Mouse (Mus musculus) spleen, postnatal 36 days (tissue): ENCODE results near the gene Schip1.

Source experiments
- DNase-seq, 2 experiments: peaks; one replicate each; pipeline ENCODE4 v3.0.0; 2022; ENCODE audit warnings: low spot score in 2 of 2, mixed read lengths in 1 of 2

Gene Schip1

DNA sequence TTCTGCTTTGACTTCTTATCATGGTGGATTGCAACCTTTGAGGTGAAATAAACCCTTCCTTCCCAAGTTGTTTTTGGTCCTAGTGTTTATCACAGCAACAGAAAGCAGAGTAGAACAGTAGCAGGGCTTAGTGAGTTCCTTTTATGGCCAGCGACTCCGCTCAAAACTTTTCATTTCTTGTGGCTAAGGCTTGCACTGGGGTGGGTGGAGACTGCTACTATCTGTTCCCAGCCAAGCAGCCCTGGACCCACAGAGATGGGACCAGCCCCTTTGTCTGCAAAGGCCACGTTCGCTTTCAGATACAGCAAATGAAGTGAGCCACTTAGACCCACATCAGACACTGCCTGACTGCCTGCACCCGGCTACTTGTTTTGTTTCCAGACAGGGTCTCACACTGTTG lies 446.3 kb downstream of the Schip1 start:
- DNase-seq: peak; percentile 22 to 30

DNA sequence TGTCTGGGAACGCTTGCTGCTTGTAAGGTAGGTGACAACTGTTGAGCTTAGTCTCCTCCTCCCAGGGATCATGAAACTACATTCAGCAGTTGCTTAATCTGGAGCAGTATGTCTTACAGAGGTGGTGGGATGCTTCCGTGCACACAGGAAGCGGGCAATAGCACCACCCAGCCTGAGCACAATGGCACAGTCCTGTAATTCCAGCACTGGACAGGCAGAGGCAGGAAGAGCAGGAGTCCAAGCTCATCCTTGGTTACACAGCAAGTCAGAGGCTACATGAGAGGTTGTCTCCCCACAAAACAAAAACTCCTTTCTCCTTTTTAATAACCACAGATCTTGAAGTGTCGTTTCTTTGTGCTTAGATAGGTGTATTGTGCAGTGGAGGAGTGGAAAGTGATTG lies 447.1 kb downstream of the Schip1 start:
- no peak for DNase-seq

DNA sequence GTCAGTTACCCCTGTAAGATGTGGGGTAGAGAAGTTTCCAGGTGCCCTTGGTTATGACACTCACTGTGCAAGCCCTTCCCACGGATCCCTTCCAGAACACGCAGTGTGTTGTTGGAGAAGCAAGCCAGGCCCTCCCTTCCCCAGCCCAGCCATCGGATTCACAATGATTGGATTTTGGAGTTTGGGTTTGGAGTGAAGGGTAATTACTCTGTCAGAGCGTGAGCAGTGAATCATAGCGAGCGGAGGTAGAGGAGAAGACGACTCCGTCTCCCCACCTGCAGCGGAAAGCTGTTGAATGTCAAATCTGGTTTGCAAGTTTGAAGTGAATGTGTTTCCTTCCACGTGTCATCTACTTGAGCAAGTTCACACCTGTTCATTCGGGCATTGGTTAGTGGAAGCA lies 447.7 kb downstream of the Schip1 start:
- DNase-seq: no peak

DNA sequence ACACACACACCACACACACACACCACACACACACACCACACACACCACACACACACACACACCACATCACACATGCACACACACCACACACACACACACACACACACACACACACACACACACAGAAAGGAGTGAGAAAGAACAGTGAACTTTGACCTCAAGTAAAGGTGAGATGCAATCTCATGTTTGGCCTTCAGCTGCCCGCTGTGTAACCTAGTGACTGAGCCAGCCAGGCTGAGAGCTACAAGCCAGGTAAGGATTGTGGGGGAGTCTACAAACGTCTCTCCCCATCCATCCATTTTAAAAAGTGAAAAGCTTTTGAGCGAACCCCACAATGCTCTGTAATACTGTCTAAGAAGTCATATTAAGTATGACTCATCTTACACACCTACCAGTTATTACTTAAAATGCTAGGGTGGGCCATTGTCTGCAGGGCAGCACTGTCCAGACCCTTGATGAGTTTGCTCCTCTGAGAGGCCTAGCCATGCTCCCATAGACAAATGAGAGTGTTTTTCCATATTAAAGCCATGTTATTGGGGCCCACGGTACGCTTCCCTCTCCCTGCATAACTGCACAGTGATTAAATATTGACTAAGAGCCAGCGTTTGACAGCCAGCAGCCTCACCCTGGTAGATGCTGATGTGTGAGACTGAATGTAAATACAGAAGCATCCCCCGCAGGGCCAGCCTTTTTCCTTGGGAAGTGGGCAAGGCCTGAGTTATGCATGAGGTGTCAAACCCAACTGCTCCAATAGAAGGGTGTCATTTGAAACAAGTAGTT lies 448.9 kb downstream of the Schip1 start:
- DNase-seq: no peak

DNA sequence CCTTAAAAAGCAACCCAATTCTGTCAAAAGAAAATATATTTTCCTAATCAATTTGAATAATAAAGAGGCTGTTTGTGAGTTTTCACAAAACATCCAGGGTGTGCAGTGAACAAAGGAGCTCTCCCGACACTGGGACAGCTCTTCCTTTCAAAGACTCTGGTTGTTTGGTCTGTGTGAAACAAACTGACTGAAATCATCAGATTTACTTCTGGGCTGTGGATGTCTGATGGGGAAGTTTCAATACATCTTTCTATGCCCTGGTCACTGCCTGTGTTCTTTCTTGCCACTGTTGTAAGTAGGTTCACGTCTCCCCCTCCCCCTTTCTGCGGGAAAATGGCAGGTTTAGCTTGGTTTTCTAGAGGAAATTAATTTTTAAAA lies 449.5 kb downstream of the Schip1 start:
- DNase-seq: no peak

DNA sequence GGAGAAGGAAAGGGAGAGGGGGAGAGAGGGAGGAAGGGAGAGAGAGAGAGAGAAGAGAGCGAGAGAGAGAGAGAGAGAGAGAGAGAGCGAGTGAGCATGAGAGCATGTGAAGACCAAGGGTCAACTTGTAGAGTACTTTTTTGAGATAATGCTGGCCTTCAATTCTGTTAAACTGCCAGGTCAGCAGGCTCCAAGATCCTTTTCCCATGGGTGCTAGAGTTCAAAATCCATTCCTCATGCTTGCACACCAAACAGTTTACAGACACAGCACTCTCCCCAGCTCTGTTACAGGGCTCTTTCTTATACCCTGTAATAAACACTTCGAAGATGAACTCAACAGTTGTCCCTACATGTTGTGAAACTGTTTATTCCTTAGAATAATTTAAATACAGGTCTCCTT lies 450.1 kb downstream of the Schip1 start:
- DNase-seq: no peak

DNA sequence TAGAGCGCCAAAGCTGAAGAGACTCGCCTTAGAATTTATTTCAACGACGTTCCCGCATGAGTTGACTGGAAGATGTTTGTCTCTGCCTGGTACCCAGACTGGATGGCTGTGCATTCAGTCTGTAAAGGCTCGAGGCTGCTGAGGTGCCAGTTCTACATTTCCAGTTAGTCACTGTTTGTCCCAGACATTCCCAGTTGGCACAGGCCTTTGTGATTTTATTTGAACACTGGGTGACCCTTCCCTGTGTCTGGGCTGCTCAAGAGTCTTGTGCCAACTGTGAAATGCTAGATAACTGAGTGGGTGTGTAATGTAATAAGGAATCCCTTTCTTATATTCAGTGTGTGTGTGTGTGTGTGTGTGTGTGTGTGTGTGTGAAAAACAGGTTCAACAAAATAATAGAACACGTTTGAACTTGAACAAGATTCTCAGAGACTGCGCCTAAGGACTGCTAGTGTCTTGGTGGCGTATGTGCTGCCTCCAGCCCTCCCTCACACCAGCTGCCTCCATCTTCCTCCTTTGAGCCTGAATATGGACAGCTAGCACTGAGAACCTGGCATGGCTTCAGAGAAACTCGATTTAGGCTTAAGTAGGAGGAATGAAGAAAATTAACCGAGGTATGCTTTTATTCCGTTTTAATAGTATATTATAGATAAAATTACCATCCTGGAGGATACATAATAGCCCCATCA lies 451.9 kb downstream of the Schip1 start:
- DNase-seq: no peak

DNA sequence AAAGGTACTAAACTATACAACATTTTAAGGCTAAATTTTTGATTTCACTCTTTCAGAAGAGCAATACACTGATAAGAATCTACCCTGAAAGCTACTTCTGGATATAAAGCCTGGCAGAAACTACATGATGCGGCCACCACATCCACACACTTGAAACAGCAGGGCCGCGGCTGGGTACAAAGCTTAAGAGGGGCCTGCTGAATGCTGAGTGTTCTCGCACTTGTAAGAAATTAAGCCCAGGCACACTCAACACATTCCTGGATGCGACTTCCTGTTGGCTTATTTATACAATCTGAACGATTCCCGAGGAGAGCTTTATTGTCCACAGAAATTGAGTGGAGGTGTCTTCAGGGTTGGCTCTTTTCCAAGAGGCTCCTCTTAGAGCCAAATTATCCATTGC lies 452.6 kb downstream of the Schip1 start:
- DNase-seq: no peak

DNA sequence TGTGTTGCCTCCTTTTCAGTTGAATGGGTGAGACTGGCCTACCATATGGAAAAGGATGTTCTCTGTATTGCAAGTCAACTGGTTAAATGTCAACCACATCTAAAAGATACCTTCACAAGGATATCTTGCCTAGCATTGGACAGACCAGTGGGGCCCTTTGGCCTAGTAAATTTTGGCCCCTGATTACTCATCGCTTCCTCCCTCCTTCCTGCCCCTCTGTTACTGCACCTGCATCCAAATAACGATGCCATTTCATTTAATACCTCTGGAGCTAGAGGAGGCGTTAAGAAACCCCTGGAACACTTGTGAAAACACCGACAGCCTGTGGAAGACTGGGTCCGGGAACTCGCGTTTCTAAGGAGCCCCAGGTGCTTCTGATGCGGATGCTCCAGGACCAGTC lies 453.4 kb downstream of the Schip1 start:
- DNase-seq: no peak

DNA sequence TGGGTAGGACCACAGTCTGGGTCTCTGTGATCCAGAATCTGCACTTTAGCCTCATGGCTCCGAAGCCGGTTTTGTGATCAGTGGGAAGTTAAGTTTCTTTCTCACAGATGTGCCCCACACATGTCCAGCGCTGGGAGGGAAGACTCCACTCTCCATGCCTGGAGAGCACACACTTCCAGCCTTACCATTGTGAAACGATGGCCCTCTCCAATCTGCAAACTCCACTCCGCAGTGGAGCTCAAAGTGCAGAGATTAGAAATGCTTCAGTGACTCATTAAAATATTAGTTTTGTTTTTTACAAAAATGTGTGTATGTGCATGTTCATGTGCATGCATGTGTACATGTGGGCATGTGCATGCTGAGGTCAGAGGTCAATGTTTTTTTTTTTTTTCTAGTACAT lies 454.0 kb downstream of the Schip1 start:
- DNase-seq: no peak

DNA sequence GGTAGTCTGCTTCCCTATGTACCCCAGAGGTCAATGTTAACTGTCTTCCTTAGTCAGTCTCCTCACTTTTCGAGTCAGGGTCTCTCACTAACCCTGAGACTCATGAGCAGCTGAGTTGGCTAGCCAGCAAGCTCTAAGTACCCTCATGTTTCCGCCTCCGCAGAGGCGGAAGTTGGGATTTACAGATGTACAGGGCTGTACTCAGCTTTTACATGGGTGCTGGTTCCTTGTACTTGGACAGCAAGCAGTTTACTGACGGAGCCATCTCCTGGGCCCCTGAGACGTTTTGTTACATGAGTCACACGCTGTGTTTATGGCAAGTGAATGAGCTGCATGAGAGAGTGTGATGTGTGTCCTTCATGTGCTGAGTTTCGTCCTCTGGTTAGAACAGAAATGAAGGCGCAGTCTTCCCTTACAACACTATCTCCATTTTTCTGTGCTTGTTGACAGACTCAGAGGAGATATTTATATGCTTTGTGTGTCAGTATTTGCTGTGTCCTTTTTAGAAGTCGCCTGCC lies 460.8 kb downstream of the Schip1 start:
- no peak for DNase-seq

DNA sequence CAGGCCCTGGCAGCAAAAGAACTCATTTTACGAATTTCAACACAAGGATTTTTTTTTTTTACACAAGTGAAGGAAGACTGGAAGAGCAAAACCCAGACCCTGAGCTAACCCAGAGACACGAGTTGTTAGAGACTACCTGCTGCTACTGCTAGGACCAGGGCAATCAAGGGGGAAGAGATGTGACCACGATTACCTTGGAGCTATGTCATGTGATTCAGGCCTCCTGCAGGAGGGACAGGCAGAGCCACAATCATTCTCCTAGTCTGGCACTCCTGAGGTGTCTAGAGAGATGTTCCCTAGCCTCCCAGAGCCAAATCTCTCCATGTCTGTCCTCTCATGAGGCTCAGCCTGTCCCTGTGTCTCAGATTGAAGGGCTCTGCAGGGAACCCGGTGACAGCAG lies 461.8 kb downstream of the Schip1 start:
- DNase-seq: no peak

DNA sequence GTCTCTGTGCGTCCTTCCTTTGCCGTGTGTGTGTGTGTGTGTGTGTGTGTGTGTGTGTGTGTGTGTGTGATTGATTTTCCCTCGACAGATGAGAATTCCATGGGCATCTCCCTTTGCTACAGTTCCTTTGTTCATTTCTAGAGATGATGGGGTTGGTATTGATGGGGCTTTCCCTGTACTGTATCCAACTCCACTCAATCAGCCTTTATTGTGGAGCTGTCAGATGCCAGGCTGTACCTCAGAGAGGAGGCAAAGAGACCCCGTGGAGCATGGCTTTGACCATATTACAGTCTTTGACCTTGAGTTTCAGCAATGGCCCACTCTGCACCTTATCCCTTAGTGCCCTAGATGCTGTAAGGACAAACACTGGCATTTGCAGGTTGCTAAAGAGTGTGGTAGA lies 462.6 kb downstream of the Schip1 start:
- no peak for DNase-seq

DNA sequence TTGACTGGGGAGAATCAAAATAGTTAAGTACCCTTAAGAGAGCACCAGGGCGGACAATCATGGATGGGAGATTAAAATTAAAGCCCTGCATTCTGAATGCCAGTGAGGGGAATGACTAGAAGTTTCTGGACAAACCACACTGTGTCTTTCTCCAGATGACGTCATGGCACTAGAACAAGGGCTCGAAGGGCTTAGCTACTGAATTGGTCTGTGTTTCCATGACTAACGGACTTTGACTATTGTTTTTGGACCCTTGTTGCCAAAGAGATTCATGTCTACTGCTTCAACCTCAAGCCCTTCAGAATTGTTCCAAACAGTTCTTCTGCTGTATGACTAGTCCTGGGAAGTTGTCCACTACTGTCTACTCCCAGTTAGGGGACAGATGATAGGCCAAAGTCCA lies 467.3 kb downstream of the Schip1 start:
- no peak for DNase-seq

DNA sequence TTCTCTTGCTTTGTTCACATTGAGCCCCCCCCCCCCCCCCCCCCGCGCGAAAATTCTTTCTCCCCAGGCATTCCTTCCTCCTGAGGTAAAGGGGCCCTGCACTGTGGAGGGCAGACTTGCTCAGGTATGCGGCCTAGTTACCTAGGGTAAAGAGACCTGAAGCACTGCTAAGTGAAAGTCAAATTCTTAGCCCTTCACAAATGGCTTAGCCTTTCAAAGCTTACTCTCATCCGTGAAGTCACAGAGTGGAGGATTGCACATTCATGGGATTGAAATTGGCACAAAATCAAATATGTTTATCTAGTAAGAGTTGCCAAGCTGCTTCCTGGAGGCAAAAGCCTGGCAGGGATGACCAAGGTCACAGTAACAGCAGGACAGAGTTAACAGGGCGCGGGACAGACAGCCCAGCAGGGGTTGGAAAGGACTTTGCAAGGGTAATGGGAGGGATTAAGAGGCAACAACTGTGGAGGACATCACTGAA lies 470.0 kb downstream of the Schip1 start:
- no peak for DNase-seq

DNA sequence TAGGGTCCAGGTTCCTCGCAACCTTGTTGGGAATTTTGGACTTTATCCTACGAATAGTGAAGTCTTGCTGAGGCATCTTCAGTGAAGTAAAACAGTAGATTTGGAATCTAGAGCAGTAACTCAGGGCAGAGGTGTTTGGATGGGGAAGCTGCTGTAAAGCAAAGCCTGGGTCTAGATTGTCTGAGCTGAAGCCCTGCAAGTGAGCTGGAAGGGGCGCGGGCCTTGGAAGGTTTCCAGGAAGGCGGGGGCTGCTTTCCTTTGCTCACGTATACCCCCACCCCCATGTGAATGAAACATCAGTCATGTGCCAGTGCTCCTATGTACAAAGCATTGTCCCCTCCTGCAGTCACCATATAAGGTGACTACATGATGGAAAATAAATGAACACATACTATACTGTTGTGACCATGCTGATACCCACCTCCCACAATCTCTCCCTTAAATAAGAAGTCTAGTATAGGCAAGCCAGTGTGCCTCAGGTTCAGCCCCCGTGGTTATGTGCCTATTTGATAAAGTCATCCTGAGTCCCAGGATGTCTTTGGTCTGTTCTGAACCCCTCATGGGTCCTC lies 470.6 kb downstream of the Schip1 start:
- DNase-seq: no peak

DNA sequence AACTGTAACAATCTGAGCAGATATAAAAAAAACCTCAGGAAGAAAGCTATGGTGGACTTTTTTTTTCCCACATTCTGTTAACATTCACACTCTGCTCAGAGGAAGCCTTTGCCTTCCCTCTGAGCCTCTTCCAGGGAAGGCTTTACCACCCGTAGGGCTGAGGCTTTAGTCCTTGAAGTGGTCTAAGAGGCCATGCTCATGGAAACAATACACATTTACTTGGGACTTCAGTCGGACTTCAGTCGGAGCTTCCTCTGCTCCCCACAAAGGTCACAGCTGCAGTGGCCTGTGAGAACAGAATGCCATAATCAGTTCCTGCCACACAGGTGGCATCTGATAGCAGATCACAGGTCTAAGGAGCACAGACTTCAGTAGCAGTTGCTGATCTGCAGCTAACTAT lies 471.5 kb downstream of the Schip1 start:
- DNase-seq: no peak

DNA sequence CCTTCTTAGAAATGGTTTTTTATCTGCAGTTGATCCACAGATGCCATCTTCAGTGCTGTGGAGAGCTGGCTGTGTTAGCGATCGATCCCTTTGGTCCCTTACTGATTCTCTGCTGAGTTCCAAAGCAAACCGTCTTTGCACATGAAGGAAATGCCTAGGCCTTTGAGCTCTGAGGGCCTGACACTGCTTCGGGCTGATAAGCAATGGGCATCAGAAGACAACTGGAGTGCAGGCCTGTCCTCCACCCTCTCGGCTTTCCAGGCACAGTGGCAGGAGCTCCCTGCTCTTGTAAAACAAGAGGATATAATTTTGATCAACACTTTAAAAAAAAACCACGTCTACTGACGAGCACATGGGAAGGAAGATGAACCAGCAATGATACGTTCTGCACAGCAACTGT lies 477.1 kb downstream of the Schip1 start:
- DNase-seq: no peak

DNA sequence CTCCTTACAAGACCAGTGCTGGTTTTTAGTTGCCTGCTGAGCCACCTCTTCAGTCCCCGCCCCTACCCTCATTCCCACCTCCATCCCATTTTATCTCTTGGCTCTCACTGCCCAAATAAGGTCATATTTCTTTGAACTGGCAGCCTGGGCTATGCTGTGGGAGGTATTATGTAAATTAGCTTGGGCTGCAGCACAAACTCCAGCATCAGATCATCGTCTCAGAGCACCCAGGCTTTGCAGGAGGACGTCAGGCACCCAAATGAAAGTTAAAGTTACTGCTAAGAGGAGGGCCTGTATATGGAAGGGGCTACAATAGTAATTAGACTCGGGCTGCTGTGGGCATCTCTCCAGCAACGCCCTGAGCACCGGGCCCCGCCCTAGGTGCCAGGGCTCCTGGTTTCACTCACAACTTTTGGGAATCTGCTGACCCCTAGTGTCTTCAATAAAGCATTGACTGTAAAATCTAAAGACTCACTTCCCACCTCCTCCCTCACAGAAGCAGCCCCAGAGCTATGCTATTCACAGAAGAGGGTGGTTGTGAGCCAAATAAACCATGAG lies 478.4 kb downstream of the Schip1 start:
- peak in 1 of 2 experiments; percentile 26 for DNase-seq

DNA sequence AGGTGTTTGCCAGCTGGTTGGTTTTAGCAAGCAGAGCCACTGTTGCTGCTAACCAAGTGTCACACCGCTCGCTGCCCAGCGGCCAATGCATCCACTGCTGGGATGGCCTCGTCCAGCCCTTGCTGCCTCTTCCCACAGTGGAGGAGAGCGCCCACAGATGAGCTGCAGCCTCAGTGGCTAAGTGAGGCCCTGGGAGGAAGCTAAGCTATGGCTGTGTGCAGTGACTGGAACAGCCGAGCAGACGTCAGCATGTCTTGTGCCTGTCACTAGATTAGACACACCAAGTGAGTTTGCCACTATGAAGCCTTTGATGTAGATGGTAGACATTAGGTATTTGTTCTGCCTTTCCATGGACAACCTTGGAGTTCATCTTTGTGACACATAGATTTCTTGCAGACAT lies 480.2 kb downstream of the Schip1 start:
- no peak for DNase-seq

DNA sequence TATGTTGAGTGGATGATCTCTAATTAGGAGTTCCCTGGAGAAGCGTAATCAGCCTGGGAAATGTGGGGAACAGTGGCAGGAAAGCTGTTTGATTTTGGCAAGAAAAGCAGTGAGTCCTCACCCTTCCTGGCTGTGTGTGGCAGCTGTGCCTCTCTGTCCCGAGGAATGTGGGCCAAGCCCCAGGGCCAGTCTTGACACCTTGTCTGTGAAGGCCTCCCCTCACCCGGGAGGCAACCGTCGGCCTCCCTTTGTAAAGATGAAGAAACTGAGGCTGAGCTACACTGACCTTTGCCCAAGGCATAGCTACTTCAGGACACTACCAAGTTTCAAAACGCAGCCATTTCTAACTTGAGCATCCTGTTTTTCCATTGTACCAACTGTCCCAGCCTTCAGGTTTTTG lies 481.3 kb downstream of the Schip1 start:
- DNase-seq: no peak

DNA sequence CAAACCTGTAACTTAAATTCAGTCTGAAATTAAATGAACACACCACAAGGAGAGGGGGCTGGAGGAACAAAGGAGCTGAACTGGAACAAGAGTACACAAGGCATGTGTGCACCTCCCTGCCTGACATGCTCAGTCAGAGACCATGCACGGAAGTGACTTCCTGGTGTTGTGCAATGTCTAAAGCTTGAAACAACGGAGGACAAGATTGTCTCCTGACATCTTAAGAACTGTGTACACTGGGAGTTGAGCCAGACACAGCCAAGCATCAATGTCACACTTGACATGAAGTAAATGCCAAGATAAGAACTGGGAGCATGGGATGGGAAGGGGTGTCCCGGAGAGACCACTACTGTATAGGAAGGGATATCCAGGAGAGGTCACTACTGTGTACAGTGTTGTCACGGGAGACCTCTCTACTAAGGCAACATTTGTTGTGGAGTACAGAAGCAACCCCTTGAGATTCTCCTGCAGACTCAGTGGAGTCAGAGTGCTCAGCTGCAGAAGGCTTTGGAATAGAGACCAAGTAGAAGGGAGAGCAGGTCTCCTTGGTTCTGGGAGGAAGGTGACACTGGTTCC lies 490.6 kb downstream of the Schip1 start:
- no peak for DNase-seq
